In the genomic region with DNA sequence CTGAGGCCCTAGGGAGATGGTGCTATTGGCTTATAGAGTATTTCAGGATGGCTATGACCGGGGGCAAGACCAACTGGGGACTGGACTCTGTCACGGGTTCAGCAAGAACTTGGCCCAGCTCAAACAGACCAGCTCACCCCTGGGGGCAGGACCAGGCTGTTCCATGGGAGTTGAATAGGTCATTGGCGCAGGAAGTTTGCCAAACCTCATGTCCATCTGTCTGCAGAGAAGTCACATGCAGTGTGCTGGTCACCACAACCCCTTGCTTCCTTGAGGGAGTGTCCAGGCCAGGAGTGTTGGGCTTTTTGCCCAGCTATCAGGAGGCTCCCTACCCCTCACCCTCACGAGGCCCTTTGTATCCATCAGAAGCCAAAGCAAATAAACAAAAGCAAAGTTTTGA, we compare ENCODE assay signal across 15 mouse cellular contexts.
DNase-seq lines count a peak whose midpoint lies in the region; ATAC-seq lines count a peak whose summit lies in the region.
"Had no signal": no experiment of that assay in that cellular context is flagged by ENCODE, and none has a peak within 500 bp of the region (broad histone marks: within the 10 kb centered on the region; RNA-seq: fewer than 3 reads in every experiment).

No protein-coding gene starts in this region.

- no peaks in the 10 kb centered on the region for H3K36me3 ChIP-seq in liver, embryonic 16.5 days (ENCODE audit: control insufficient read depth, insufficient read depth)
- no peaks in the 10 kb centered on the region for H3K36me3 ChIP-seq in liver, embryonic 11.5 days (ENCODE audit: control insufficient read depth, insufficient read depth, low read length)
- no peaks in the 10 kb centered on the region for H3K36me3 ChIP-seq in embryonic facial prominence, embryonic 10.5 days (replicated peaks)
- H3K36me3 ChIP-seq: forebrain, embryonic 10.5 days; hindbrain, embryonic 12.5 days; limb, embryonic 15.5 days had no signal

- peak; percentile 24; the same call in 1 of the 2 replicates for ATAC-seq in liver, embryonic 16.5 days (ENCODE audit: low read depth)
- ATAC-seq in liver, embryonic 11.5 days (replicated peaks; ENCODE audit: low FRiP score), result no peak
- ATAC-seq: activated CD4-positive, CD25-positive, alpha-beta regulatory T cell, adult 4 months had no signal

- no peak overlapping the region for H3K27ac ChIP-seq in liver, embryonic 16.5 days (ENCODE audit: low read length)
- H3K27ac ChIP-seq in liver, embryonic 11.5 days (ENCODE audit: low read depth, low read length), result no peak overlapping the region
- H3K27ac ChIP-seq in embryonic facial prominence, embryonic 10.5 days (replicated peaks), result 0 out of 2 replicates have a peak overlapping the region, but pooled peaks have one; percentile 11
- H3K27ac ChIP-seq: hindbrain, embryonic 12.5 days; limb, embryonic 15.5 days had no signal

- H3K4me1 ChIP-seq in liver, embryonic 16.5 days (ENCODE audit: control insufficient read depth, low read depth, low read length), result no peaks in the 10 kb centered on the region; the same call in 1 of the 2 replicates
- H3K4me1 ChIP-seq in liver, embryonic 11.5 days (replicated peaks; ENCODE audit: control insufficient read depth, insufficient read depth, low read length), result no peaks in the 10 kb centered on the region
- H3K4me1 ChIP-seq in embryonic facial prominence, embryonic 10.5 days, result peaks cover 15% of the 10 kb centered on the region
- H3K4me1 ChIP-seq: hindbrain, embryonic 12.5 days had no signal

- 45% methylated on average over 4 of the region's 4 CpGs for WGBS in liver, embryonic 16.5 days (ENCODE audit: insufficient replicate concordance)
- WGBS in liver, embryonic 11.5 days, result 66% methylated on average over 4 of the region's 4 CpGs
- WGBS in embryonic facial prominence, embryonic 10.5 days, result 77% methylated on average over 4 of the region's 4 CpGs

- no peaks in the 10 kb centered on the region for H3K9me3 ChIP-seq in liver, embryonic 16.5 days (replicated peaks; ENCODE audit: control insufficient read depth, low read length)
- no peaks in the 10 kb centered on the region for H3K9me3 ChIP-seq in liver, embryonic 11.5 days (ENCODE audit: control insufficient read depth, low read length)
- no peaks in the 10 kb centered on the region for H3K9me3 ChIP-seq in embryonic facial prominence, embryonic 10.5 days
- H3K9me3 ChIP-seq: forebrain, embryonic 10.5 days; hindbrain, embryonic 12.5 days; limb, embryonic 15.5 days had no signal

- no peak overlapping the region for H3K4me2 ChIP-seq in liver, embryonic 16.5 days (ENCODE audit: low read depth, low read length)
- no peak overlapping the region for H3K4me2 ChIP-seq in liver, embryonic 11.5 days
- H3K4me2 ChIP-seq: hindbrain, embryonic 12.5 days; limb, embryonic 15.5 days; midbrain, embryonic 11.5 days had no signal

- intact Hi-C loops in heart, postnatal 14 days (cut with DNase I), result no loop called here

- peak; percentile 96 for DNase-seq in heart, adult 11 months
- no peak for DNase-seq in heart, postnatal 14 days
- no peak for DNase-seq in liver, embryonic 11.5 days (ENCODE audit: low spot score)
- DNase-seq in NIH3T3 (ENCODE audit: low read depth), result peak; percentile 87
- DNase-seq in embryonic facial prominence, embryonic 10.5 days (ENCODE audit: low spot score), result no peak
- no peak for DNase-seq in layer of hippocampus, adult 18-20 months (ENCODE audit: low spot score in 2 of 2)
- no peak for DNase-seq in gastrocnemius, postnatal 10 days
- DNase-seq: gastrocnemius, postnatal 14 days; layer of hippocampus, adult 9-11 months had no signal

- no peak overlapping the region for H3K9ac ChIP-seq in liver, embryonic 16.5 days (ENCODE audit: low read depth, low read length)
- H3K9ac ChIP-seq in liver, embryonic 11.5 days (ENCODE audit: low read depth, low read length), result no peak overlapping the region
- H3K9ac ChIP-seq: hindbrain, embryonic 12.5 days; limb, embryonic 15.5 days had no signal

- H3K27me3 ChIP-seq in liver, embryonic 16.5 days (ENCODE audit: control insufficient read depth, insufficient read depth, low read depth, low read length), result no peaks in the 10 kb centered on the region
- no peaks in the 10 kb centered on the region for H3K27me3 ChIP-seq in liver, embryonic 11.5 days (replicated peaks; ENCODE audit: control insufficient read depth, insufficient read depth, low read length)
- H3K27me3 ChIP-seq in embryonic facial prominence, embryonic 10.5 days (replicated peaks; ENCODE audit: low read depth, poor library complexity, severe bottlenecking), result peaks cover 12% of the 10 kb centered on the region
- H3K27me3 ChIP-seq: hindbrain, embryonic 12.5 days had no signal

- H3K4me3 ChIP-seq in liver, embryonic 16.5 days (ENCODE audit: low read depth, low read length), result no peak overlapping the region
- H3K4me3 ChIP-seq in liver, embryonic 11.5 days (ENCODE audit: low read depth, low read length), result no peak overlapping the region
- H3K4me3 ChIP-seq in embryonic facial prominence, embryonic 10.5 days, result no peak overlapping the region
- H3K4me3 ChIP-seq: forebrain, embryonic 10.5 days; hindbrain, embryonic 12.5 days; limb, embryonic 15.5 days had no signal

Comparison
In these comparisons a context has a peak if more than half of its experiments do, and no peak if none do; other contexts are left out.
1. DNase-seq: peak in heart, adult 11 months (single experiment) and NIH3T3 (single experiment); none in heart, postnatal 14 days (0 of 2), liver, embryonic 11.5 days (single experiment), embryonic facial prominence, embryonic 10.5 days (single experiment), layer of hippocampus, adult 18-20 months (0 of 2) and gastrocnemius, postnatal 10 days (single experiment).